Mouse (Mus musculus): ENCODE results near the gene Usp25. TPM values are rescaled to one million over a fixed set of nuclear protein-coding genes. Genes with fewer than 3 reads are reported as not detected.

The Usp25 gene
- polyA plus RNA-seq, 1 experiment from 2014 or later: 22.9 TPM

DNA sequence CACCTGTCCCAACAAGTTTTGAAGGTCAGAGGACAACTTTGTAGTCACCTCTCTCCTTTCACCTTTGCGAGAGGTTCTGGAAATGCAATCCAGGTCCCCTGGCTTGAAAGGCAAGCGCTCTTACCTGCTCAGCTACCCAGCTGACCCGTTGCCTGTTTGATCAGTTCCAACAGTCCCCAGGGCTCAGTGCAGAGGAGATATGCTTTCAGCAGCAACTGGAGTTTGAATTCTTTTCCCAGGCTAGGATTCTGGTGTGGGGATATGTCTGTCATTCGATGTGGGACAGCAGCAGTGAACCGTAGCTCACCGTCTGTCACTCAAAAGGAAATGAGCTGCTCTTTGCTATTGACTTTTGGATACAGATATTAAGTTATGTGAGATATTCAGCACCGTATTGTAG, 4.4 kb downstream of the Usp25 start:
- no peaks in the 10 kb centered on the region for H3K9me3 ChIP-seq
- ATAC-seq (ENCODE audit: insufficient number of reproducible peaks, insufficient read depth, low FRiP score, low TSS enrichment, low read depth): no peak
- H3K4me3 ChIP-seq (replicated peaks): no peak overlapping the region
- no peak overlapping the region for H3K9ac ChIP-seq (replicated peaks)
- no peak overlapping the region for H3K27ac ChIP-seq
- H3K4me2 ChIP-seq: no peak overlapping the region
- H3K36me3 ChIP-seq: no peaks in the 10 kb centered on the region
- H3K27me3 ChIP-seq: no peaks in the 10 kb centered on the region
- peaks cover 26% of the 10 kb centered on the region for H3K4me1 ChIP-seq (replicated peaks)
- 83% methylated on average over 7 of the region's 7 CpGs for WGBS

DNA sequence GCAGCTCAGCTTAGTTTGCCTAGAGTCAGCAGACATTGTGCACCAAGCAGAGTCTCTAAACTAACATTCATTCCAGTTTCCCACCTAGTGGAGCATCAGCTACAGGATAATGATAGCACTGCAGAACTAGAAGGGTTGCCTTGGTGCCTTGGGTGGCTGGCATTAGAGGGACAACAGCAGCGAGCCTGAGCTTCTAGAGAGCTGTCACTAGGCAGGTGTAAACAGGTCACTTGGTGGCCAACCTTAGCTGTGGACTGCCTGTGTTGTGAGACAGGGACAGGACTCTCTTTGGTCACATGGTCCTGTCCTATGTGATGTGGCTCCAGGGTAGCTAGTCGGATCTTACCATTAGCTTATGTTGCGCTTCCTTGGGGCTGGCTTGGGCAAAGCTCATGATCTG, 6.7 kb downstream of the Usp25 start:
- Histone ChIP-seq H3K4me3 (replicated peaks) (no peak overlapping the region), H3K9me3 (peaks cover 13% of the 10 kb centered on the region), H3K9ac (replicated peaks) (no peak overlapping the region), H3K36me3 (peaks cover 12% of the 10 kb centered on the region), H3K4me2 (no peak overlapping the region), H3K4me1 (replicated peaks) (peaks cover 18% of the 10 kb centered on the region), H3K27ac (no peak overlapping the region), H3K27me3 (no peaks in the 10 kb centered on the region)
- 59% methylated on average over 3 of the region's 3 CpGs for WGBS
- ATAC-seq (ENCODE audit: insufficient number of reproducible peaks, insufficient read depth, low FRiP score, low TSS enrichment, low read depth): no peak

DNA sequence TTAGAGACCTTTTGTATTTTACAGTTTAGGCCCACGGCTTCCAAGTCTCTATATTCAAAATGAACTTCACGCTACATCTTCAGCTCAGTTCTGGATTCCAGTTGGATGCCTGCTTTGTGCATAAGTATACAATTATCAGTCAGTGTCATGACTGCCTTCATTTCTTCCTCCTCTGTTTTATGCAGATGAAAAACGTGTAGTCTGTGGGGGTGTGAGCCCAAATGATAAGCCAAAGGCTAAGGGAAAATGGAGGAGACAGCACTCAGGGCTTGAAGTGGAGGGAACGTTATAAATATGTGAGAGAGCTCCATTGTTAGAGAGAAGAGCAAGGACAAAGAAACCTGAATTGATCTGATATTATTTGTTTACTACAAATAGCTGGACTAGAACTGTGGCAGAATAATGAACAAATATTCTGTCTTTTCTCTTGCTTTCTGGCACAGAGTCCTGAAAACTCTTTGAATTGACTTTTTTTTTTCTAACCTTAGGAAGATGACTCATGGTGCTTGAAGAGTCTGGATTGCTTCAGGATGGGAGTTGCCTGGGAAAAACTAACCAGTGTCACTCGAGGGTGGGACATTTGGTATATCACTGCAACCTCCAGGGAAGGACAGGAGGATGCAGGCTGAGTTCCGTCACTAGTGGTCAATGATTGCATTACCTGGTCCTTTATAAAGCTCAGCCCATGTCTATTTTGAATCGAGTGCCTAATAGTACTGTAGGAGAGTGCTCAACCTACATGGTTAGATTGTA, 10.3 kb downstream of the Usp25 start:
- Histone ChIP-seq H3K27me3 (no peaks in the 10 kb centered on the region), H3K36me3 (peaks cover 14% of the 10 kb centered on the region), H3K27ac (no peak overlapping the region), H3K4me1 (replicated peaks) (peaks cover 13% of the 10 kb centered on the region), H3K9ac (replicated peaks) (no peak overlapping the region), H3K4me3 (replicated peaks) (no peak overlapping the region), H3K4me2 (no peak overlapping the region), H3K9me3 (peaks cover 15% of the 10 kb centered on the region)
- WGBS: 88% methylated on average over 7 of the region's 7 CpGs
- ATAC-seq (ENCODE audit: insufficient number of reproducible peaks, insufficient read depth, low FRiP score, low TSS enrichment, low read depth): no peak

DNA sequence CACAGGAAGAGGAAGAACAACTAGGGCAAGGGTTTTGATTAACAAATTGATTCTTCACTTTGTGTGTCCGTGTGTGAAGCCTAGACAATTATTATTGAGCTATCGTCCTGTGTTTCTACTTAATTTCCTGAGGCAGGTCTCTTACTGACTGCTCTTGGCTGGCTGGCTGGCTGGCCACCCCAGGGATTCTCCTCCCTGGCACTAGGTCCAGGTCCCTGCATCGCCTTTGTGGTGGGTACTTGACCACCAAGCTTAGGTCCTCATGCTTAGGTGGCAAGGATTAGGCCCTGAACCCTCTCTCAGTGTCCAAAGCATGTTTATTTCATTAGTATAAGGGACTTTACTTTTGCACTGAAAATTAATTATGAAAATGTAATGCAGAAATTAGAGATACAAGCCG, 12.6 kb downstream of the Usp25 start:
- no peak overlapping the region for H3K4me2 ChIP-seq
- H3K36me3 ChIP-seq: peaks cover 14% of the 10 kb centered on the region
- 92% methylated on average over 4 of the region's 4 CpGs for WGBS
- no peaks in the 10 kb centered on the region for H3K27me3 ChIP-seq
- no peak overlapping the region for H3K4me3 ChIP-seq (replicated peaks)
- no peak overlapping the region for H3K9ac ChIP-seq (replicated peaks)
- no peak for ATAC-seq (ENCODE audit: insufficient number of reproducible peaks, insufficient read depth, low FRiP score, low TSS enrichment, low read depth)
- no peak overlapping the region for H3K27ac ChIP-seq
- peaks cover 15% of the 10 kb centered on the region for H3K9me3 ChIP-seq
- peaks cover 11% of the 10 kb centered on the region for H3K4me1 ChIP-seq (replicated peaks)

- H3K9me3 ChIP-seq: peaks cover 15% of the 10 kb centered on the region
- no peak overlapping the region for H3K9ac ChIP-seq (replicated peaks)
- 91% methylated on average over 6 of the region's 6 CpGs for WGBS
- H3K27me3 ChIP-seq: no peaks in the 10 kb centered on the region
- no peak for ATAC-seq (ENCODE audit: insufficient number of reproducible peaks, insufficient read depth, low FRiP score, low TSS enrichment, low read depth)
- peaks cover 14% of the 10 kb centered on the region for H3K36me3 ChIP-seq
- H3K4me2 ChIP-seq: no peak overlapping the region
- H3K4me1 ChIP-seq (replicated peaks): peaks cover 11% of the 10 kb centered on the region
- H3K4me3 ChIP-seq (replicated peaks): no peak overlapping the region
- no peak overlapping the region for H3K27ac ChIP-seq
Observed at GRCm38 (mm10) chr16:77026933-77027332, 13.4 kb downstream of the Usp25 start.

GRCm38 (mm10) chr16:77027976-77028686, 14.6 kb downstream of the Usp25 start:
- H3K27ac ChIP-seq: no peak overlapping the region; the same call in 1 of the 2 replicates
- no peaks in the 10 kb centered on the region for H3K27me3 ChIP-seq
- H3K9me3 ChIP-seq: peaks cover 13% of the 10 kb centered on the region
- peaks cover 14% of the 10 kb centered on the region for H3K36me3 ChIP-seq
- ATAC-seq (ENCODE audit: insufficient number of reproducible peaks, insufficient read depth, low FRiP score, low TSS enrichment, low read depth): no peak
- WGBS: 80% methylated on average over 14 of the region's 14 CpGs
- peaks cover 11% of the 10 kb centered on the region for H3K4me1 ChIP-seq (replicated peaks)
- H3K9ac ChIP-seq (replicated peaks): no peak overlapping the region
- no peak overlapping the region for H3K4me3 ChIP-seq (replicated peaks)
- no peak overlapping the region for H3K4me2 ChIP-seq

- H3K27ac ChIP-seq: no peak overlapping the region; the same call in 1 of the 2 replicates
- H3K4me2 ChIP-seq: no peak overlapping the region
- H3K36me3 ChIP-seq: peaks cover 14% of the 10 kb centered on the region
- H3K9ac ChIP-seq (replicated peaks): no peak overlapping the region
- H3K4me3 ChIP-seq (replicated peaks): no peak overlapping the region
- ATAC-seq (ENCODE audit: insufficient number of reproducible peaks, insufficient read depth, low FRiP score, low TSS enrichment, low read depth): no peak
- WGBS: 73% methylated on average over 10 of the region's 10 CpGs
- H3K27me3 ChIP-seq: no peaks in the 10 kb centered on the region
- peaks cover 11% of the 10 kb centered on the region for H3K4me1 ChIP-seq (replicated peaks)
- H3K9me3 ChIP-seq: peaks cover 12% of the 10 kb centered on the region
Observed at GRCm38 (mm10) chr16:77028687-77029417, 15.3 kb downstream of the Usp25 start.

GRCm38 (mm10) chr16:77030435-77030834, 16.9 kb downstream of the Usp25 start:
- Histone ChIP-seq H3K27ac (no peak overlapping the region), H3K4me2 (no peak overlapping the region), H3K4me1 (replicated peaks) (peaks cover 11% of the 10 kb centered on the region), H3K4me3 (replicated peaks) (no peak overlapping the region), H3K36me3 (peaks cover under 1% of the 10 kb centered on the region; the same call in 1 of the 2 replicates), H3K27me3 (no peaks in the 10 kb centered on the region), H3K9ac (replicated peaks) (no peak overlapping the region), H3K9me3 (no peaks in the 10 kb centered on the region)
- WGBS: 76% methylated on average over 2 of the region's 2 CpGs
- no peak for ATAC-seq (ENCODE audit: insufficient number of reproducible peaks, insufficient read depth, low FRiP score, low TSS enrichment, low read depth)

DNA sequence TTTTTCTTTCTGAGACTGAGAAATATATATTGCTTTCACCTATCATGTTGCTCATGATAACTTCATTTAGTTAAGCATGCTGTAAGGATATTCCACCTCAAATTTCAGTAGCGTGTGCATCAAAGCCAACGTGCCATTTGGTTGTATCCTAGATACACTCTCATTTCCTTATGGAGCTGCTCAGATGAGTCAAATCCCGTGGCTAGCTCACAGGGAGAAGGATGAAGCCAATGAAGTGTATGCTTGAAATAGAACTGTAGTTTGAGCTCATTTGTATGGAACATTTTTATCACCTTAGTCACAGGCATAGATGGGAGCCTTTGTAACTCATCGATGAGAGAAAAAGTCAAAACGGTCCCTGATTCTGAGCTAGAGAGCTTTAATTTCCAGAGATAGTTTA, 20.8 kb downstream of the Usp25 start:
- WGBS: 89% methylated on average over 5 of the region's 5 CpGs
- peaks cover 10% of the 10 kb centered on the region for H3K4me1 ChIP-seq (replicated peaks)

GRCm38 (mm10) chr16:77034751-77035150, 21.2 kb downstream of the Usp25 start:
- no peaks in the 10 kb centered on the region for H3K27me3 ChIP-seq
- H3K4me2 ChIP-seq: no peak overlapping the region
- H3K4me1 ChIP-seq (replicated peaks): peaks cover 9% of the 10 kb centered on the region
- peaks cover 14% of the 10 kb centered on the region; the same call in 1 of the 2 replicates for H3K36me3 ChIP-seq
- H3K9me3 ChIP-seq: no peaks in the 10 kb centered on the region
- ATAC-seq (ENCODE audit: insufficient number of reproducible peaks, insufficient read depth, low FRiP score, low TSS enrichment, low read depth): no peak
- H3K27ac ChIP-seq: no peak overlapping the region
- no peak overlapping the region for H3K9ac ChIP-seq (replicated peaks)
- WGBS: 89% methylated on average over 8 of the region's 8 CpGs
- no peak overlapping the region for H3K4me3 ChIP-seq (replicated peaks)

More for the DNA sequence above, 20.8 kb downstream of the Usp25 start:
- H3K36me3 ChIP-seq: peaks cover 14% of the 10 kb centered on the region; the same call in 1 of the 2 replicates
- H3K27ac ChIP-seq: no peak overlapping the region
- no peaks in the 10 kb centered on the region for H3K27me3 ChIP-seq
- no peak overlapping the region for H3K4me3 ChIP-seq (replicated peaks)
- no peaks in the 10 kb centered on the region for H3K9me3 ChIP-seq
- ATAC-seq (ENCODE audit: insufficient number of reproducible peaks, insufficient read depth, low FRiP score, low TSS enrichment, low read depth): no peak
- no peak overlapping the region for H3K4me2 ChIP-seq
- no peak overlapping the region for H3K9ac ChIP-seq (replicated peaks)

DNA sequence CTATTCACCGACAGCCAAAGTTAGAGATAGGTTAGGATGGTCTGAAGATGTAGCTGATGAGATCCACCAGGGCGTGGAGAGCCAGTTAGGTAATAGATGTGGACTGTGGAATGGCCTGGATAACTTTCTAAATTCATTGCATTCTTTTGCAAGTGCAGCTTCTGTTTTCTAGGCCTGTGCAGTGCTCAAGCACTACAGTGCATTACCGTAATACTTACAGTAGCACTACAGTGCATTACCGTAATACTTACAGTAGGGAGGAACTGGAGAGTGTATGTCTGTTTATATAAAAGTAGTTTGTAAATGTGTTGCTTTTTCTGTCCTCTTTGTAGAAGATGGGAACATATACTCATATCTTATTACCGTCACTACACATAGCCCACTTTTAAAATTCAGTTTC, 28.1 kb downstream of the Usp25 start:
- no peak overlapping the region for H3K9ac ChIP-seq (replicated peaks)
- H3K4me2 ChIP-seq: no peak overlapping the region
- H3K4me1 ChIP-seq (replicated peaks): 0 out of 2 replicates have a peak, but pooled peaks cover 2% of the 10 kb centered on the region
- no peak overlapping the region for H3K27ac ChIP-seq
- no peak for ATAC-seq (ENCODE audit: insufficient number of reproducible peaks, insufficient read depth, low FRiP score, low TSS enrichment, low read depth)
- H3K27me3 ChIP-seq: no peaks in the 10 kb centered on the region
- H3K36me3 ChIP-seq: peaks cover 18% of the 10 kb centered on the region
- no peaks in the 10 kb centered on the region for H3K9me3 ChIP-seq
- 77% methylated on average over 5 of the region's 5 CpGs for WGBS
- no peak overlapping the region for H3K4me3 ChIP-seq (replicated peaks)

Data from limb, embryonic 12.5 days (tissue).